Mouse (Mus musculus): ENCODE measurements around the gene Myh7.

The Myh7 gene

GRCm38 (mm10) chr14:54943971-54944370, 50.5 kb downstream of the Myh7 start:
- DNase-seq (ENCODE audit: low read depth, low spot score): no peak

DNA sequence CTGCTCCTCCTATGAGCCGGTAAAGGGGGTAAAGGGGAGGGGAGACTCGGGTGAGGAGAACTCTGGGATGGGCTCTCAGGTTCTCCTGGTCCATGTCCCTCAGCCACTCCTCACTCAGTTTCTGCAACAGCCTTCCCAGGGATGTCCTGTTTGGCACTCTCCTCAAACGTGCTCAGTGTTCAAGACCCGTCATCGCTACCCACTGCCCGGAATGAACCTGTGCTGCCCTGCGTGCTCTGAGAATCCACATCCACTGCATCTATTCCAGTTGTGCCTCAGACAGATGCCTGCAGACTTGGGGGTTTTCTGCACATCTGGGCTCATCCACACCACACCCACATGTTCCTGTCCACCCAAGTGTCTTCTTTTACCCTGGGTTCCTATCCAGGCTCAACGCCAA, 51.9 kb downstream of the Myh7 start:
- DNase-seq (ENCODE audit: low read depth, low spot score): no peak

- DNase-seq (ENCODE audit: low read depth, low spot score): no peak
Measured at GRCm38 (mm10) chr14:54941024-54941978, 53.1 kb downstream of the Myh7 start.

GRCm38 (mm10) chr14:54940176-54940530, 54.3 kb downstream of the Myh7 start:
- no peak for DNase-seq (ENCODE audit: low read depth, low spot score)

DNA sequence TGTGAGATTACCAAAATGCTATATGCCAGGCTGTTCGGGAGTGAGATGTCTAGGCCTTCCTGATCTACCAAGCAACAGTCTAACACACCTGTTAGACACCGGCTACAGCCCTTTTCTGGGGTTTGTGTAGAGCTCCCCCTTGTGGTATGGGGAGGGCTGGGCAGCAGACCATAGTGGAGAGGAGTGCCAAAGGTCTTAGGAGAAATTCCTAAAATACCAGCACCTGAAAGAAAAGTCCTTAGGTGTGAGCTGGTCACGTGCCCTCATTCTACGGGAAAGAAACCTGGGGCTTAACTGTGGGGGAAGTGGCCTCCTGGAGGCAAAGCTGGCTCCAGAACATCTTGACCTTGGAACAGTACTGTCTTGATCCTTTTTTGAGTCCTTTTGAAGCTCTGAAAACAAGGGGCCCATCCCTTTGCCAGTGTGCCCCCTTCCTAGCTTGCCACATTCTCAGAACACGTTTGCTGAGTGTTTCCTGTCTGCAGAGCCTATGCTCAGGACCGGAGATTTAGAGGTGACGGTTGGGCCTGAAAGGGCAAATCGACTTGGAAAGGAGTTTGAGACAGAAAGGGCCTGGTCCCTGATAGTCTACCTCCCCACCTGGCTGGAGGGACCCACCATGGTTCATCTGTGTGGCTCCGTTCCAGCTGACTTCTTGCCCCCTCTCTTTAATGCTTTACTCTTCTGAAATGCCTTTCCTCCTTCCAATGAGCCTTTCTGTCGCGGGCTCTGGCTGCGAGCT, 54.8 kb downstream of the Myh7 start:
- peak; percentile 97 for DNase-seq (ENCODE audit: low read depth, low spot score)

DNA sequence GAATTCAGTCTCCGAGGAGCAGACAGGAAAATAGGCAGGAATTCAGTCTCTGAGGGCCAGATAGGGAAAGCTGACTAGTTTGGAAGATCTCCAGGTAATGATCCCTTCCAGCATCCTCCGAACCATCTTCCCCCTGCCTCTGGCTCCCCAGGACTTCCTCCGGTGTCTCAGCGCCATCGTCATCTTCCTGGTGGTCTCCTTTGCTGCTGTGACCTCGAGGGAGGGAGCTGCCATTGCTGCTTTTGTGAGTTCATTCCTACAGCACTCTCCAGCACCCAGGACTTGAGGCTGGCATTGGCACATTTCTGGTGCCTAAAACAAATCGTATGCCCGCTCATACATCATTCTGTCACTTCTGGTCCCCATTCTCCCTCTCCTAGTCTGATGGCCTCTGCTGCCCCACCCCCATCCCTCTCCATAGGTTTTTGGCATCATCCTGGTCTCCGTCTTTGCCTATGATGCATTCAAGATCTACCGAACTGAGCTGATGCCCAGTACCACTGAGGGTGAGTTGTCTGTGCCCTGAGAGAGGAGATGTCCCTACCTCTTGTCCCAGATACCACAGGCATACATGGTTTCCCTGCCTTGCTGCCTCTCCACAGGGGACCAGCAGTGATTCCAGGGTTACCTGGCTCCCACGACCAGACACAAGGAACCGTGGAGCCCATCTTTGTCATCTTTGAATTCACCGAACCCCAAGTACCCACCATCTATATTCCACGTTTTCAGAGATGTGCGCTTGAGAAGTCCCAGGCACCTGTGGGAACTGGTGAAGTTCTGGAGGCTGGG, 55.8 kb downstream of the Myh7 start:
- DNase-seq (ENCODE audit: low read depth, low spot score): no peak

DNA sequence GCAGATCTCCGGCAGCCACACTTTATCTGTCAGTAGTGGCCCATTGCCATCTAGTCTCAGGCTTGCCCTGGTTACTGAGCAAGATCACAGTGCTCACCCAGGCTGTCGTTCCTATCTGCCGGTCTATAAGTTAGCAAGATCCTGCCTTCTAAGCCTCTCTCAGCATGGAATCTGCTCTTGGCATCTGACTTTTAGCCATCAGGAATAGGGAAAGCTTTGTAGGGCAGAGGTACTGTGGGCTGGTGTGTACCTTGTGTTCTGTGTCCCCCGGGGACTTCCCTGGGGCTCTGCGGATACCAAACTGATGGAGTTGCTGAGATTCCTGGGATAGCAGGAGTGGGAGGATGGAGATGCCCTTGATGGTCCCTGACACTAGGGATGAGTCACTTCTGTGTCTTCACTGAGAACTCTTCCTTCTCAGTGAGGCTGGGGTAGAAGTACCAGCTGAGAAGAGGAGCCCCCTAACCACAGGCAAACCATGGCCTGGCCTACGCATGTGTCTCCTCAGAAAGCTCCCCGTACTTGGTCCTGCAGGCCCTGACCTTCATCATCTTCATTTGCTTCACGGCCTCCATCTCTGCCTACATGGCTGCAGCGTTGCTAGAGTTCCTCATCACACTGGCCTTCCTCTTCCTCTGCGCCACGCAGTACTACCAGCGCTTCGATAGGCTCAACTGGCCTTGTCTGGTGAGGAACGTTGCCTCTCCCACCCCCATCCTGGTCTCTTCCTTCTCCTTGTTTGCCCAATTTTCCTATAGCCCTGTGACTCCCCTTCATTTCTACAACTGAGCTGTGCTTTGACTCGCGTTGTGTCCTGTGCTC, 56.9 kb downstream of the Myh7 start:
- DNase-seq (ENCODE audit: low read depth, low spot score): no peak

GRCm38 (mm10) chr14:54936831-54937160, 57.6 kb downstream of the Myh7 start:
- DNase-seq (ENCODE audit: low read depth, low spot score): no peak

DNA sequence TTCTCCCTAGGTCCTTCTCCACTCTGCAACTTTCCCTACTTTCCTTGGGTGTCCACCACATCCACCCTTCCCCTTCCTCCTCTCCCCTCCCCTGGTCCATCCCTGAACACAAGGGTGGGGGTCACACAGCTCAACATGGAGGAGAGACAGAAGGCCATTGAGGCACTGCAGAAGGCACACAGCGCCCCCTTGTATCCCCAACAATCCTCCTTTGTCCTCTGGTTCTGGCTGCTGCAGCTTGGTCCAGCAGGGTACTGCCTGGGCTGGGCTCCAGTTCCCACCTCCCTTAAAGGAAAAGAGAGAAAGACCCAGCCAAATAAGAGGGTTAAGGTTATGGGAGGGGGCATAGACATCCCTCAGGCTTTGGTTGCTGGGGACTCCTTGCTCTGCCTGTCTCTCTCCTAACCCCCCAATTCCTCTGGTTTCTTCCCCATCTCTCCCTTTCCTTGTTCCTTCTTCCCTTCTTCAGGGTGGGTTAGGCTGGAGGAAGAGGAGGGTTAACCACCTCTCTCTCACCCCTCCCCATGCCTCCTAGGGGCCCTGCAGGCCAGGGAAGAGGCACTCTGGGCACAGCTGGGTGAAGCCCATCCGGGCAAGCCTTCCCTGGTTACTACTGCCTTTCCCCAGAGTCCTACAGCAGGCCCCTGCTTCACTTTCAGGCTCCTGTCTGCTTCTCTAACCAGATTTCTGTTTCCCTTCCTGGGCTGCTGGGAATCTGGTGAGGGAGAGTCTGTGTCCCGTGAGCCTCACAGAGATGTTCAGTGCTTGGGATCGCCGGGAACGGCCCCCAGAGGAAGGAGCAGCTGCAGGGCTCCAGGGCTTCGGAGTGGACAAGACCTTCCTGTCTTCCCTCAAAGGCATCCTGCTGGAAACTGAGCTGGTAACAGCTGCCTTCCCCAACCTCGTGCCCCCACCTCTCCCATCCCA, 58.3 kb downstream of the Myh7 start, which contains the start of gene Cmtm5:
Gene Cmtm5, plus strand, starts transcription at position 358 of the 927 bp plus-strand sequence.
- no peak for DNase-seq (ENCODE audit: low read depth, low spot score)

- peak; percentile 49 for DNase-seq (ENCODE audit: low read depth, low spot score)
Measured at GRCm38 (mm10) chr14:54932645-54933150, 61.7 kb downstream of the Myh7 start, which contains the start of gene Il25. Gene Il25 (plus strand): TSS chr14:54932695.

- DNase-seq (ENCODE audit: low read depth, low spot score): peak; percentile 89
Measured at GRCm38 (mm10) chr14:54930431-54930830, 64.0 kb downstream of the Myh7 start.

DNA sequence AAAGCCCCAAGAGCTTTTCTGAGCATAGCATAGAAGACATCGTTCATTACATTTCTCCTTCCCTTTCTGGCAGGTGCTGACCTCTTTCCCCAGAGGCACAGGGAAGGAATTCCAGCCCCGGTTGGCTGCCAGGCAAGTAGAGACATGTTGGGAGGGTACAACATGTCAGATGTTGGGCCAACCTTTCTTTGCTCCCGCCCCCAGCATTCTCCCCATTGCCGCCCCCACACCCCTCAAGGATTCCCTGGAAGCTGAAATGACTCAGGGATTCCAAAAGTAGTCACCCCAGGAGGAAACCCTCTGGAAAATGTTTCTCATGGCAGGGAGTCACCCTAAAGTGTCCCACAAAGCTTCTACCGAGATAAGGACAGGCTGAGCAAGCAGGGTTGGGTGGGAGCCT, 64.6 kb downstream of the Myh7 start:
- DNase-seq (ENCODE audit: low read depth, low spot score): peak; percentile 49

- no peak for DNase-seq (ENCODE audit: low read depth, low spot score)
Measured at GRCm38 (mm10) chr14:54927296-54927695, 67.1 kb downstream of the Myh7 start.

DNA sequence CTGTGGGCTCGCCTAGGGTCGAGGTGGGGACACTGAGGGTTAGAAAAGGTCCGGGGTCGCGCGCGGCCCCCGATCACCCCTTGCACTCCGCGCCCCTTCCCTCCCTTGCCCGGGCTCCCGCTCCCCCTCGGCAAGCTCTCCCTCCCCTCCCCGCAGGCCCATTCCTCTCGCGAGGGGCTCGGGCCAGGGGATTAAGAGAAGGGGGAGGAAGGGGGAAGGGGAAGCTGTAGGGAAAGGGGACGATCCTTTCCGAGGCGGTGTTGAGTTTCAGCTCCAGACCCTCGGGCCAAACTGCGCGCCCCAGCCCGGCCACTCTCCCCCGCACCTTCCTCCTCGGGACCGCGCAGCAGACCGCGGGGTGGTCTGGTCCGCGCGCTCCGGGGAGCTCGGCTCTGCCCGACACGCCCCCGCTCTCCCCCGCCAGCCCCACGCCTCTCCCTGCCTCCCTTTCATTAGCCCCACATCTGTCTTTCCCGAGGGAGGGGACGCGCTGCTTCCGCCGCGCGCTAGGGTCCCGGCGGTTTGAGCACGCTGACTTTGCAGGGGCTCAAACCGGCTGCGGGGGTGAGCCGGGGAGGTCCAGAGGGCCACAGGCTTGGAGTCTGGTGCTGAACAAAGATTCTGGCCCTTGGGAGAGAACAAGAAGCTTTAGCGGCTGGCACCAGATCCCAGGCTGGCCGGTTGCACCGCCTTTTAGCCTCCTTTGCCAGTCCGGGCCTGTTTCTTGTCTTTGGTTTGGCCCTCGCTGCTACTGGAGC, 67.8 kb downstream of the Myh7 start:
- DNase-seq (ENCODE audit: low read depth, low spot score): peak; percentile 89

DNA sequence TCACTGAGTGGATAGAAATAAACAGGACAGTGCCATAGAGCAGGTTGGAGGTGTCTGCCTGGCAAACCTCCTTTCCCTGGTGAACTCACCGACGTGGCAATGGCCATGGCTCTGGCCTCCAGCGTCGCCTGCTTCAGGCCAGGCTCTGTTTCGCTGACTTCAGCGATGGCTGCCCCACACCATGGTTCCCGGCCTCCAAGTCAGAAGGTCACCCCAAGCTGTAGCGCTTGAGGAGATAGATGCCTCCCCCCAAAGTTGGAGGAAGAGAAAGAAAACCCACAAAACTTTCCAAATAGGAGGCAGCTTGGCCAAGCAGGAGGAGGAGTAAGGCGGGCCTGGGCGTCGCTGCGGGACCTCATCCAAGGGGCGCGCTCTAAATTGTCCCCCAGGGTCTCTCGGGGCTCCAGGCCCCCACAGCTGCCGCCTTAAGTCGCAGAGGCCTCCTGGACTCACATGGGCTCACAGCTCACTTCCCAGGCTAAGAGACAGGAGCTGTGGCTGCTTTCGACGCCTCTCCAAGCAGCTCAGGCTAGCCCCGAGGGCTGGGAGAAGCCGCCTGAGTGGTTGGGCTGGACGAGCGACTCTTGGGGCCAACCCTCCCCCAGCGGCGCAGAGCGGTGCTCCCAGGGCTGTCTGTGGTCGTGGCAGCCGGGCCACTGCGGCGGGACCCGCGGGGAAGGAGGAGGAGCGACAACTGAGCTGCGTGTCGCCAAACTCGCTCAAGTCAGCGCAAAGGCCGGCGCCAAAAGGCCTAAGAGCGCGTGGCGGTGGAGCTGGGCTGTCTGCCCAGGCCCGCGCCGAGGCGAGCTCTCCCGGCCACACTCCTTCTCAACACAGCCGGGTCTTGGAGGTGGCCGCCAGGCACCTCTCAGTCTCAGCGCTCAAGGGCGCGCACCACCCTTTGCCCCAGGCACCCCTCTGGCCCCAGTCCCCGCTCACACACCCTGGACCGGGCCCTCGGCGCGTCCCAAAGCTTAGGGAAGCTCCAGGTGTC, 68.8 kb downstream of the Myh7 start, which contains the start of gene Efs:
Gene Efs, minus strand, starts transcription at position 778 of the 994 bp plus-strand sequence.
- DNase-seq (ENCODE audit: low read depth, low spot score): peak; percentile 74

GRCm38 (mm10) chr14:54924641-54925348, 69.6 kb downstream of the Myh7 start:
- DNase-seq (ENCODE audit: low read depth, low spot score): peak; percentile 80

Measured in R1 (cell line).